Mouse (Mus musculus) liver, adult 2 months (tissue): ENCODE results near the gene Prtn3.

Experiments
- CTCF ChIP-seq: fragments of 200-500 bp; IDR thresholded peaks from 2 replicates; pipeline ENCODE4 v1.5.1; 2011; ENCODE audit warnings: low read depth, low read length, control low read depth
- POLR2A ChIP-seq: fragments of 200-500 bp; IDR thresholded peaks from 2 replicates; pipeline ENCODE4 v1.6.1; 2011; ENCODE audit warnings: low read length, control low read depth; ENCODE audit not compliant: insufficient read depth; ENCODE audit errors: extremely low read depth

DNA sequence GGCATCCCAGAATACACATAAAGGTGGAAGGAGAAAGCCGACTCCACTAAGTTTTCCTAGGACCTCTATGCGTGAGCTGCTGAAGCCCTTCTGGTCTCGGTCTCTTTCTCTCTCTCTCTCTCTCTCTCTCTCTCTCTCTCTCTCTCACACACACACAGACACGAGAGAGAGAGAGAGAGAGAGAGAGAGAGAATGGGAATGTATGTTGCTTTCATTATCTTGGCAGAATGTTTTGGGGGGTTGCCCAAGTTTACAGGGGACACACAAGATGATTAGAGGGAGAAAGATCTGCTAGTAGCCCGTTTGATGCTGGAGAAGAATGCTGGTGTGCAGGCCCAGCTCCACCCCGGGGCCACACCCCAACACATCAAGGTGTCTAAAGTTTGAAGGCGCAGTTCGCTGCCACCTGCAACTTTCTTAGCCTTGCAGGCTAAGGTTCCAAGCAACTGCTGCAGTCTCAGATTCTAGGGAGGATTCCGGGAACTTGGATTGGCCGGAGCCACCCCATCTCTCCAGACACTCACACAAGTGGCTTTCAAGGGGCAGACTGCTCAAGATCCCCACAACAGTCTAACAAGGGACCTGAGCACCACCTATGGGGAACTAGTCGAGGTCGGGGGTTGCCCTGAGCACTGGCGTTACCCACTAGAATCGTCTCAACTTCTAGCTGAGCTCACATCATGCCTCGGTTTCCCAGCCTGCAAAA lies 51.7 kb downstream of the Prtn3 start:
- no peak for TF ChIP-seq CTCF
- TF ChIP-seq POLR2A = no peak
